Mouse (Mus musculus): ENCODE measurements around the gene Vezf1. TPM values are rescaled to one million over a fixed set of nuclear protein-coding genes. Genes with fewer than 3 reads are reported as not detected.
A peak's percentile ranks its signal among the peaks of the same experiment; 100 is the strongest.

Gene Vezf1
- polyA plus RNA-seq, 1 experiment = 14.2 TPM

- 89% methylated on average over 1 of the region's 1 CpGs for WGBS
- Histone ChIP-seq H3K4me3 (ENCODE audit: extremely low read depth, insufficient read depth, insufficient read length) (no peak overlapping the region), H3K27ac (ENCODE audit: insufficient read depth, low read length) (no peak overlapping the region), H3K36me3 (ENCODE audit: control insufficient read depth, insufficient read depth, low read length) (peaks cover 35% of the 10 kb centered on the region), H3K27me3 (ENCODE audit: control insufficient read depth, insufficient read depth, low read length) (no peaks in the 10 kb centered on the region), H3K4me1 (ENCODE audit: control insufficient read depth, insufficient read depth, insufficient read length) (no peaks in the 10 kb centered on the region; the same call in 1 of the 2 replicates)
- no peak for TF ChIP-seq POLR2A (IDR thresholded peaks at IDR 0.05; ENCODE audit: low read depth, low read length)
- no peak for DNase-seq (ENCODE audit: low read depth in 1 of 2, low spot score in 2 of 2)
Measured at GRCm38 (mm10) chr11:88075701-88076100, 7.6 kb downstream of the Vezf1 start.

- Histone ChIP-seq H3K4me3 (ENCODE audit: extremely low read depth, insufficient read depth, insufficient read length) (no peak overlapping the region), H3K4me1 (ENCODE audit: control insufficient read depth, insufficient read depth, insufficient read length) (no peaks in the 10 kb centered on the region; the same call in 1 of the 2 replicates), H3K36me3 (ENCODE audit: control insufficient read depth, insufficient read depth, low read length) (peaks cover 40% of the 10 kb centered on the region), H3K27ac (ENCODE audit: insufficient read depth, low read length) (no peak overlapping the region), H3K27me3 (ENCODE audit: control insufficient read depth, insufficient read depth, low read length) (no peaks in the 10 kb centered on the region)
- DNase-seq (ENCODE audit: low read depth in 1 of 2, low spot score in 2 of 2) = no peak
- TF ChIP-seq CTCF (IDR thresholded peaks at IDR 0.05; ENCODE audit: extremely low read depth, insufficient read depth, insufficient read length, insufficient replicate concordance) (no peak), POLR2A (IDR thresholded peaks at IDR 0.05; ENCODE audit: low read depth, low read length) (no peak)
- 98% methylated on average over 1 of the region's 1 CpGs for WGBS
Measured at GRCm38 (mm10) chr11:88076394-88076793, 8.3 kb downstream of the Vezf1 start.

GRCm38 (mm10) chr11:88083699-88084098 lies 15.6 kb downstream of the Vezf1 start:
- 33% methylated on average over 6 of the region's 6 CpGs for WGBS
- peaks cover 33% of the 10 kb centered on the region for H3K36me3 ChIP-seq (ENCODE audit: control insufficient read depth, insufficient read depth, low read length)
- no peak for DNase-seq (ENCODE audit: low read depth in 1 of 2, low spot score in 2 of 2)
- TF ChIP-seq CTCF (IDR thresholded peaks at IDR 0.05; ENCODE audit: extremely low read depth, insufficient read depth, insufficient read length, insufficient replicate concordance) (no peak), POLR2A (IDR thresholded peaks at IDR 0.05; ENCODE audit: low read depth, low read length) (no peak)
- H3K27me3 ChIP-seq (ENCODE audit: control insufficient read depth, insufficient read depth, low read length) = no peaks in the 10 kb centered on the region
- H3K27ac ChIP-seq (ENCODE audit: insufficient read depth, low read length) = no peak overlapping the region
- no peak overlapping the region for H3K4me3 ChIP-seq (ENCODE audit: extremely low read depth, insufficient read depth, insufficient read length)
- H3K4me1 ChIP-seq (ENCODE audit: control insufficient read depth, insufficient read depth, insufficient read length) = peaks cover 3% of the 10 kb centered on the region; the same call in 1 of the 2 replicates

- TF ChIP-seq POLR2A (IDR thresholded peaks at IDR 0.05; ENCODE audit: low read depth, low read length) (no peak), CTCF (IDR thresholded peaks at IDR 0.05; ENCODE audit: extremely low read depth, insufficient read depth, insufficient read length, insufficient replicate concordance) (no peak)
- DNase-seq (ENCODE audit: low read depth in 1 of 2, low spot score in 2 of 2) = peak; percentile 49 to 57
- 13% methylated on average over 25 of the region's 25 CpGs for WGBS
- peak overlapping the region; percentile 44; the same call in 1 of the 2 replicates for H3K4me3 ChIP-seq (ENCODE audit: extremely low read depth, insufficient read depth, insufficient read length)
- peaks cover 11% of the 10 kb centered on the region for H3K36me3 ChIP-seq (ENCODE audit: control insufficient read depth, insufficient read depth, low read length)
- H3K4me1 ChIP-seq (ENCODE audit: control insufficient read depth, insufficient read depth, insufficient read length) = peaks cover 13% of the 10 kb centered on the region
- no peak overlapping the region for H3K27ac ChIP-seq (ENCODE audit: insufficient read depth, low read length)
- H3K27me3 ChIP-seq (ENCODE audit: control insufficient read depth, insufficient read depth, low read length) = no peaks in the 10 kb centered on the region
Measured at GRCm38 (mm10) chr11:88086737-88087627, 18.9 kb downstream of the Vezf1 start.

- no peak for TF ChIP-seq POLR2A (IDR thresholded peaks at IDR 0.05; ENCODE audit: low read depth, low read length)
- no peak for TF ChIP-seq CTCF (IDR thresholded peaks at IDR 0.05; ENCODE audit: extremely low read depth, insufficient read depth, insufficient read length, insufficient replicate concordance)
- Histone ChIP-seq H3K4me3 (ENCODE audit: extremely low read depth, insufficient read depth, insufficient read length) (no peak overlapping the region), H3K27me3 (ENCODE audit: control insufficient read depth, insufficient read depth, low read length) (no peaks in the 10 kb centered on the region), H3K4me1 (ENCODE audit: control insufficient read depth, insufficient read depth, insufficient read length) (peaks cover 13% of the 10 kb centered on the region), H3K36me3 (ENCODE audit: control insufficient read depth, insufficient read depth, low read length) (peaks cover 4% of the 10 kb centered on the region; the same call in 1 of the 2 replicates), H3K27ac (ENCODE audit: insufficient read depth, low read length) (no peak overlapping the region)
- no peak for DNase-seq (ENCODE audit: low read depth in 1 of 2, low spot score in 2 of 2)
- 42% methylated on average over 5 of the region's 5 CpGs for WGBS
Measured at GRCm38 (mm10) chr11:88089150-88089549, 21.1 kb downstream of the Vezf1 start.

- no peak for DNase-seq (ENCODE audit: low read depth in 1 of 2, low spot score in 2 of 2)
- no peak for TF ChIP-seq POLR2A (IDR thresholded peaks at IDR 0.05; ENCODE audit: low read depth, low read length)
- TF ChIP-seq CTCF (IDR thresholded peaks at IDR 0.05; ENCODE audit: extremely low read depth, insufficient read depth, insufficient read length, insufficient replicate concordance) = no peak
- Histone ChIP-seq H3K4me1 (ENCODE audit: control insufficient read depth, insufficient read depth, insufficient read length) (peaks cover 13% of the 10 kb centered on the region), H3K27me3 (ENCODE audit: control insufficient read depth, insufficient read depth, low read length) (no peaks in the 10 kb centered on the region), H3K4me3 (ENCODE audit: extremely low read depth, insufficient read depth, insufficient read length) (no peak overlapping the region), H3K36me3 (ENCODE audit: control insufficient read depth, insufficient read depth, low read length) (no peaks in the 10 kb centered on the region), H3K27ac (ENCODE audit: insufficient read depth, low read length) (no peak overlapping the region)
- 33% methylated on average over 5 of the region's 5 CpGs for WGBS
Measured at GRCm38 (mm10) chr11:88090293-88090692, 22.2 kb downstream of the Vezf1 start.

- TF ChIP-seq POLR2A (IDR thresholded peaks at IDR 0.05; ENCODE audit: low read depth, low read length) (no peak), CTCF (IDR thresholded peaks at IDR 0.05; ENCODE audit: extremely low read depth, insufficient read depth, insufficient read length, insufficient replicate concordance) (no peak)
- peak in 1 of 2 experiments; percentile 60 for DNase-seq (ENCODE audit: low read depth in 1 of 2, low spot score in 2 of 2)
- Histone ChIP-seq H3K4me3 (ENCODE audit: extremely low read depth, insufficient read depth, insufficient read length) (no peak overlapping the region), H3K27ac (ENCODE audit: insufficient read depth, low read length) (no peak overlapping the region), H3K36me3 (ENCODE audit: control insufficient read depth, insufficient read depth, low read length) (no peaks in the 10 kb centered on the region), H3K4me1 (ENCODE audit: control insufficient read depth, insufficient read depth, insufficient read length) (peaks cover 10% of the 10 kb centered on the region), H3K27me3 (ENCODE audit: control insufficient read depth, insufficient read depth, low read length) (no peaks in the 10 kb centered on the region)
- 10% methylated on average over 1 of the region's 1 CpGs for WGBS
Measured at GRCm38 (mm10) chr11:88091949-88092348, 23.9 kb downstream of the Vezf1 start.
